Mouse (Mus musculus) adrenal gland, adult 8-10 months (tissue): ENCODE results near the gene Zfp874b. TPM values are rescaled to one million over a fixed set of nuclear protein-coding genes. Genes with fewer than 3 reads are reported as not detected.

ENCODE experiments used
- total RNA-seq, 4 experiments: library from RNA; stranded (reverse); gene quantifications; 2 replicates each; pipeline ENCODE4 v1.2.4; 2022

Zfp874b gene
- total RNA-seq, 4 experiments from 2014 or later = 17.7 to 23.8 (median 18.7) TPM

Other genes starting within 250 kb of the Zfp874b start
- 1 to 10 TPM; 2.9 to 5.5 (median 4.4) TPM for gene Zfp458, start 205.8 kb downstream of the Zfp874b start, total RNA-seq
- gene Zfp457, start 177.8 kb downstream of the Zfp874b start, total RNA-seq = 1 to 10 TPM; 3.0 to 4.8 (median 4.4) TPM
- 1 to 10 TPM; 5.3 to 6.1 (median 5.6) TPM for gene Zfp595, start 151.7 kb downstream of the Zfp874b start, total RNA-seq
- gene Gm28044, start 123.7 kb downstream of the Zfp874b start, total RNA-seq = 1 to 10 TPM in 2 of 4 experiments, not detected in 2; 3.7 to 3.9 TPM
- gene Zfp953, start 123.7 kb downstream of the Zfp874b start, total RNA-seq = 1 to 10 TPM; 2.7 to 3.8 (median 3.0) TPM
- gene Gm28041, start 108.5 kb downstream of the Zfp874b start, total RNA-seq = 1 to 10 TPM in 3 of 4 experiments, under 1 TPM in 1; 0.46 to 3.7 (median 1.6) TPM
- 1 to 10 TPM; 1.2 to 2.8 (median 1.9) TPM for gene Zfp456, start 108.4 kb downstream of the Zfp874b start, total RNA-seq
- 1 to 10 TPM; 3.5 to 7.4 (median 5.4) TPM for gene Zfp429, start 84.4 kb downstream of the Zfp874b start, total RNA-seq
- 1 to 10 TPM in 3 of 4 experiments, under 1 TPM in 1; 0.99 to 5.2 (median 2.8) TPM for gene Zfp459, start 62.8 kb downstream of the Zfp874b start, total RNA-seq
- gene Zfp874a, start 32.6 kb downstream of the Zfp874b start, total RNA-seq = 10 to 100 TPM; 17.9 to 28.8 (median 23.0) TPM
- 10 to 100 TPM in 2 of 4 experiments, 1 to 10 TPM in 2; 7.4 to 10.7 (median 9.5) TPM for gene Zfp58, start 16.3 kb upstream of the Zfp874b start, total RNA-seq
- gene Gm26965, start 41.9 kb upstream of the Zfp874b start, total RNA-seq = 1 to 10 TPM in 1 of 4 experiments, not detected in 3; 1.0 TPM
- gene Zfp87, start 41.9 kb upstream of the Zfp874b start, total RNA-seq = 10 to 100 TPM; 16.7 to 22.7 (median 19.6) TPM
- 10 to 100 TPM in 3 of 4 experiments, 1 to 10 TPM in 1; 9.8 to 11.0 (median 10.4) TPM for gene Zfp748, start 69.6 kb upstream of the Zfp874b start, total RNA-seq
- gene Zfp729b, start 125.4 kb upstream of the Zfp874b start, total RNA-seq = 10 to 100 TPM in 1 of 4 experiments, 1 to 10 TPM in 3; 6.7 to 11.0 (median 9.3) TPM
- gene Gm49345, start 153.5 kb upstream of the Zfp874b start, total RNA-seq = 1 to 10 TPM in 1 of 4 experiments, under 1 TPM in 3; 0.44 to 2.4 (median 0.78) TPM
- 10 to 100 TPM in 2 of 4 experiments, 1 to 10 TPM in 2; 7.3 to 10.5 (median 9.2) TPM for gene Zfp729a, start 153.5 kb upstream of the Zfp874b start, total RNA-seq
- 10 to 100 TPM; 12.6 to 19.6 (median 16.1) TPM for gene Zfp738, start 202.8 kb upstream of the Zfp874b start, total RNA-seq
- 10 to 100 TPM; 12.1 to 14.5 (median 12.7) TPM for gene Zfp65, start 244.9 kb upstream of the Zfp874b start, total RNA-seq